Mouse (Mus musculus) left cerebral cortex, postnatal 25 days (tissue): Measurements from ENCODE around the gene Mrto4. TPM values are rescaled to one million over a fixed set of nuclear protein-coding genes. Genes with fewer than 3 reads are reported as not detected.
"Not testable (repeated sequence)": the region's sequence is repeated elsewhere in the genome, so short reads cannot be mapped to it uniquely, and the experiment has no call there.

Experiments
- DNase-seq, 2 experiments: peaks; one replicate each; pipeline ENCODE4 v3.0.0; 2022; ENCODE audit warnings: low spot score in 2 of 2, mixed read lengths in 1 of 2
- intact Hi-C: fragments of 180-260 bp; cut with DNase I; formaldehyde crosslinking; loops from one replicate; pipeline ENCODE4 v1.15.1; 2025
- total RNA-seq, 2 experiments: library from RNA; stranded (reverse); gene quantifications; 2 replicates each; pipeline ENCODE4 v1.2.3; 2021

Gene Mrto4
- 10 to 100 TPM; 43.3 to 45.7 TPM for total RNA-seq

- intact Hi-C loops = loop anchor here (1.0 kb wide), 2 partner anchors 28 to 42 kb away; partner anchors contain the start of genes Akr7a5 and Pqlc2
- peak; percentile 88 to 89 for DNase-seq
Measured at GRCm38 (mm10) chr4:139351931-139352711, at the start of gene Mrto4, which contains the start of the genes Emc1 and Ubr4. Gene Mrto4, minus strand, starts transcription at chr4:139352576. Gene Emc1, plus strand, starts transcription at chr4:139352587. Gene Ubr4, plus strand, starts transcription at chr4:139352609.

- intact Hi-C loops = no loop called here
- no peak for DNase-seq
Measured at GRCm38 (mm10) chr4:139400487-139400886, 48.1 kb upstream of the Mrto4 start.

DNA sequence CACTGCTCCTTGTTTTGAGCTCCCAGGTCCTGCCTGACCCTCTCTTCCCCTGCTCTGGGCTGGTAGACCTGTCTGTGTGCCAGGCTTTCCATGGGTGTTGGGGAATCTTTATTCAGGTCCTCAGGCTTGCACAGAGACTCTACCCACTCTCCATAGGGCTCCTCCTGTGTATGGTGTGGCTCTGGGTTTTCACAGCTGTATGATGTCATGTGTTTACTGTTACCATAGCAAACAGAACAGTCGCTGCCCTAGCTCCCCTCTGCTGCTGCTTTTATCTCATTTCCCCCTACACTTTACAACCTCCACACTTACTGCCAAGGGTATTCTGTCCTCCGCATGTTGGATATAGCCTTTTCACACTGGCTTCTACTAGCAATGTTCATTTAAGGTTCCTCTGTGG, 43.1 kb upstream of the Mrto4 start:
- DNase-seq = no peak
- intact Hi-C loops = no loop called here

DNA sequence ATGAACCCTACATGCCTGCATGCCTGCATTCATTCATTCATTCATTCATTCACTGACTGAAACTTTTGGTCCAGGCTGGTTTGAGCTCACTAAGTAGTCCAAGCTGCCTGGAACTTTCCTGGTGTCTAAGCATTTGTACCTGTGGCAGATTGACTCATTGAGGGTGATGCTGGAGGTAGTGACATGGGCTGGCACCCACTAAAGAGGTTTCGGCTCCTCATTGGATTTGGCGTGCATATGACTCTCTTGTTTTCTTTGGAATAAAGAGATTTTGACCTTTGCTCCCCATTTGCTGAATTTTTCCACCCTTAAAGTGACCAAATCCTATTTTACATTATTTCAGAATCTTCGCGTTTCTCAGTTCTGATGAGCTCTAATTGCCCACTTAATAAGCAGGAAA, 37.2 kb upstream of the Mrto4 start:
- intact Hi-C loops = no loop called here
- DNase-seq = no peak

DNA sequence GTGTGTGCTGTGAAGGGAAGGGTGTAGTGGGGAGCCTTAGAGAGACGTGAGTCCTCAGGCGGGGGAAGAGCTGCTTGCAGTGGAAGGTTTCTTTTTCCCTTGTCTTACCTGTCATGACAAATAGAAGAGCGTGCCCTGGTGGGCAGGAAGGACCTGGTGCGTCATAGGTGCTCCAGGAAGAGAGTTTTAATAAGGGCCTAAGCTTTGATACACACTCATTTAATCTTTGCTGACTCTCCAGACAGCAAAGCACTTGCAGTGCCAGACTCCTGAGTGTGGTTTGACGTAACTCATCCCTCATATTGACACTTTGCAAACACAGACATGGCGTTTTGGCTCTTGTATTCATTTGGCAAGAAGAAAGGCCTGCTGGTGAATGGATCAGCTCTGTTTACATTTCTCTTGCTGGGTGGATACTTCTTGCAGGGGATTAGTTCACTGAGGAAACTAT, 34.5 kb upstream of the Mrto4 start:
- DNase-seq = no peak
- intact Hi-C loops = no loop called here

DNA sequence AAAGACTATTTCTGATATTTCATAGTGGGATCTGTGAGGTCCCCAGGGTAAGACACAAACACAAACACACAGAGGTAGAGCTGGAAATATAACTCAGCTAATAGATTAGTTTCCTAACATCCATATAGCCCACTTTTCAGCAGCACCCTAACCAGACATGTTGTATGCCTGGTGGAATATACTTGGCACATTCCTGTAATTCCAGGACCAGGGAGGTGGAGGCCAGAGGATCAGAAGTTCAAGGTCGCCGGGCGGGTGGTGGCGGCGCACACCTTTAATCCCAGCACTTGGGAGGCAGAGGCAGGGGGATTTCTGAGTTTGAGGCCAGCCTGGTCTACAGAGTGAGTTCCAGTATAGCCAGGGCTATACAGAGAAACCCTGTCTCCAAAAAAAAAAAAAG, 33.5 kb upstream of the Mrto4 start:
- intact Hi-C loops = not testable (repeated sequence)

DNA sequence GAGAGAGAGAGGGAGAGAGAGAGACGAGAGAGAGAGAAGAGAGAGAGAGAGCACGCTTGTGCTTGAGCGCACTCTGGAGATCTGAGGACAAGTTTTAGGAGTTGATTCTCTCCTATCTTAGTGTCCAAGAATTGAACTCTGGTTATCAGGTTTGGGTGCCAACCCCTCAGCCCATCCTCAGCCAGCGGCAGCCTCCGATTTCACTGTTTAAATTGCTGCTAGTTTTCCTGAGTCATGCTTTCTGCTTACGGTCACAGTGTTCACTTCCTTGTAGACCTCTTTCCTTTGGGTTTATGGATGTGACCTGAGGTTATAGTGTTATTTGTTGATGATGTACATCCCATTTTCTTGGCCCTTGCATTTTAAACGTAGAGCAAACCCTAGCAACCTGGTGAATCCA, 29.9 kb upstream of the Mrto4 start:
- intact Hi-C loops = no loop called here
- no peak for DNase-seq

More for the DNA sequence above, 33.5 kb upstream of the Mrto4 start:
- DNase-seq = not testable (repeated sequence)

DNA sequence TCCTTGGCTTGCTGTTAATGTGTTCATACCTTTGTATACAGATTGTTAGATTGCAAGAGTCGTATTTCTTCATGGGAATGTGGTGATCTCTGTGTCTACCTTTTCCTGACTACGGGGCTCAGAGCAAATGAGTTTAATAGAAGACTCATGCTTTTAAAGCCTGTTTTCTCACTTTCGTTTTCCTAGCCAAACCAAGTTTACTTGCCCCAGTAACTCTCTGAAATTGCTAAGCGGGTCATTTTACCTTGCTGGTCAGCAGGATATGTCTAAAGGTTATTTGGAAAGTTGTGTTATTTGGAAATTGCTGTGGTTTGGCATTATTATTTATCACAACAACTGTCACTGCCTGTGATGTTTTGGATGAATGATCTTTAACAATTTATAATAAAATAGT, 29.1 kb upstream of the Mrto4 start:
- no peak for DNase-seq
- intact Hi-C loops = no loop called here

- intact Hi-C loops = loop anchor here (1.0 kb wide), 1 partner anchor 29 kb away; the partner anchor contains the start of genes Emc1, Mrto4 and Ubr4
- DNase-seq = no peak
Measured at GRCm38 (mm10) chr4:139380775-139381451, 28.5 kb upstream of the Mrto4 start.

DNA sequence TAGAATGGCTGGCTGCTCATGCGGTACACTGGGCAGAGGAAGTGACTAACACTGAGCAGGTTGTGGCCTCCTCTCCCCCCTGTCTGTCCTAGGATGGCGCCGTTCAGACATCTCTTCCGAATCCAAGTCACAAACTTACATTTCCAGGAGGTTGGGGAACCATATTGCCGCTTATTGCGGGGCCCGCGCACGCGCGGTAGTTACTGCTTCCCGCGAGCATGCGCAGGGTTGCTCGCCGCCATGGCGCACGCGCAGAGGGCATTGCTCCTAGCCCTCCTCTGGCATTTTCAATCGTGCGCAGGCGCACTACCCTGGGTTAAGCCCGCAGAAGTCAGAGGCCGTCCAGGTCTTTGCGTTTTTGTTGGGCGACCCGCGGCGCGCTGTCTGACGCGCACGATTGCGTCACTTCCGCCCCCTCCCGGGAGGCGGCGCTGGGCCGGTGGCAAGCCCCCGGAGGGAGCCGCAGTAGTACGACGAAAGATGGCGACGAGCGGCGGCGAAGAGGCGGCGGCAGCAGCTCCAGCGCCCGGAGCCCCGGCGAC, 27.9 kb upstream of the Mrto4 start:
- peak; percentile 100 for DNase-seq
- intact Hi-C loops = loop anchor here (1.0 kb wide), 1 partner anchor 28 kb away; the partner anchor contains the start of genes Emc1, Mrto4 and Ubr4

GRCm38 (mm10) chr4:139379719-139380118, 27.3 kb upstream of the Mrto4 start:
- DNase-seq = no peak
- intact Hi-C loops = loop anchor here (1.0 kb wide), 1 partner anchor 27 kb away; the partner anchor contains the start of genes Emc1, Mrto4 and Ubr4

- intact Hi-C loops = no loop called here
- DNase-seq = no peak
Measured at GRCm38 (mm10) chr4:139373531-139373930, 21.2 kb upstream of the Mrto4 start.

GRCm38 (mm10) chr4:139373130-139373529, 20.8 kb upstream of the Mrto4 start:
- intact Hi-C loops = no loop called here
- no peak for DNase-seq

GRCm38 (mm10) chr4:139368038-139368437, 15.7 kb upstream of the Mrto4 start:
- DNase-seq = no peak
- intact Hi-C loops = no loop called here

GRCm38 (mm10) chr4:139367336-139367735, 15.0 kb upstream of the Mrto4 start:
- intact Hi-C loops = no loop called here
- no peak for DNase-seq

DNA sequence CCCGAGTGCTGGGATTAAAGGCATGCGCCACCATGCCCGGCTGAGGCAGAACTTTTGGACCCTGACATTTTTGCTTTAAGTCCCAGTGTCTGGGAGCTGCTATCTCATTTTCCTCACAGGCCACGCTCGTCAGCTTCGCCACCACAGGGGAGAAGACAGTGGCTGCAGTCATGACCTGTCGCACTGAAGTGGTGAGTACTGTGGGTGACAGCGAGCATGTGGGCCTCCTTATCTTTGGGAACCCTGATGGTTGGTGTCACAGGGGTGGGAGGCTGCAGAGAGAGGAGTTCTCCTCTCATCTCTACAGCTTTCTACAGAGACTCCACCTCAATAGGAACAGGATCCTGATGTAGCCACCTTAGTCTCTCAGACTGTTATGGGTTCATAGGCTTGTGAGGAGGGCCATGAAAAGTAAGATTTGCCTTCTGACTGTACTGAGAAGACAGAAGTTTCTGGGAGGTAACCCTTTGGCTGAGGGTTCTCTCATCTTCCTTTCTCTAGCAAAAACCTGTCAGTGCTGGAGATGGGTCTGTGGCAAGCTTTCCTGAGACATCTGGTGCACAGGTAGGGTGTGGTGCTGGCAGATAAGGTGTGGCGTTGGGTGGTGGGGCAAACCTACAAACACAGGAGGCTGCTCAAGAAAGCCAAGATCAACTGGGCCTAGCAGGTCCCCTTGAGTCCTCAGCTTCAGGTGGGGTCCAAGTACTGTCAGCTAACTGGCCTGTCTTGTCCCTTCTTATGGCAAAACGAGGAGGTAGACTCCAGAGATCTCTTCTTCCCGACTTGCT, 8.6 kb upstream of the Mrto4 start:
- no peak for DNase-seq
- intact Hi-C loops = no loop called here

DNA sequence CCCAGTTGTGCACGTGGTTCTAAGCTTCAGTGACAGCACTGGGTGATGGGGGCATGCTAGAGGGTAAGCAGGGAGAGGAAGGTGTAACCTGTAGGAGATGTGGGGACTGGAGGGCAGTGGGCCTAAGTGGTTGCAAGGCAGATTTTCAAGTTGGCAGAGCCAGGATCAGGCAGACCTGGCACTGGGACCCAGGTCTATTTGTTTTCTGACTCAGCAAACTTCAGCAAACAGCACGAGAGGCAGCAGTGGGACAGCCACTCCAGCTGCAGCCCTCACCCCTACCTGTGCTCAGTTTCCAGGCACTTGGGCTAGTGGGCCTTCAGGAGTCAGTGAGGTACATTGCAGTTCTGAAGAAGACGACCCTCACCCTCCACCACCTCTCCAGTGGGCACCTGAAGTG, 4.8 kb upstream of the Mrto4 start:
- intact Hi-C loops = no loop called here
- no peak for DNase-seq

DNA sequence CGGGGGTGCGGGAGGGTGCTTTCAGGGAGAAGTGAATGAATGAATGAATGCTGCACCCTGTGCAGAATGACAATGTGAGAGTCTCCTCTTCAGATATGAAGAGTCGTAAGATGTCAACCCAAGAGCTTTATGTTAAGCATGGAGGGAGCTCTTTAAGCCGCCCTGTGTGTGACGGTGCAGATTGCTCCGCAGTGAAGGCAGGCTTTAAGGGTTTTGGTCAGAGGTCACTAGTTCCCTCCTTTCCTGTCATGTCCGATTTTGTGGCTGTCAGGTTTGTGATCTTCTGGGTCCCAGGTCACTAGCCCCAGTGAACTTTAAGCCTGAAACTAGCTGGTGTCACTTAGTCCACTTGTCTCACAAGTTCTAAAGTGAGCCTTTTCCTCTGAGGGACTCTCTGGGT, 456 bp upstream of the Mrto4 start:
- DNase-seq = no peak
- intact Hi-C loops = loop anchor here (1.0 kb wide), 2 partner anchors 27 to 43 kb away; partner anchors contain the start of genes Akr7a5 and Pqlc2

GRCm38 (mm10) chr4:139345416-139346019, 6.9 kb downstream of the Mrto4 start:
- no peak for DNase-seq
- intact Hi-C loops = no loop called here
